Mouse (Mus musculus) inflammation-experienced regulatory T-cells, adult 6 months (primary cell): ENCODE measurements around the gene 2310022A10Rik. TPM values are rescaled to one million over a fixed set of nuclear protein-coding genes. Genes with fewer than 3 reads are reported as not detected.

Experiments used
- ATAC-seq: one replicate; pipeline ENCODE4 v1.8.0; 2017
- polyA plus RNA-seq, 3 experiments: library from polyadenylated mRNA; unstranded; fragments of 100-300 nt; shearing (Covaris generic); gene quantifications; one replicate each; pipeline ENCODE4 v1.2.1; 2017

Gene 2310022A10Rik
- polyA plus RNA-seq, 3 experiments from 2014 or later = 16.4 to 24.4 (median 21.4) TPM

DNA sequence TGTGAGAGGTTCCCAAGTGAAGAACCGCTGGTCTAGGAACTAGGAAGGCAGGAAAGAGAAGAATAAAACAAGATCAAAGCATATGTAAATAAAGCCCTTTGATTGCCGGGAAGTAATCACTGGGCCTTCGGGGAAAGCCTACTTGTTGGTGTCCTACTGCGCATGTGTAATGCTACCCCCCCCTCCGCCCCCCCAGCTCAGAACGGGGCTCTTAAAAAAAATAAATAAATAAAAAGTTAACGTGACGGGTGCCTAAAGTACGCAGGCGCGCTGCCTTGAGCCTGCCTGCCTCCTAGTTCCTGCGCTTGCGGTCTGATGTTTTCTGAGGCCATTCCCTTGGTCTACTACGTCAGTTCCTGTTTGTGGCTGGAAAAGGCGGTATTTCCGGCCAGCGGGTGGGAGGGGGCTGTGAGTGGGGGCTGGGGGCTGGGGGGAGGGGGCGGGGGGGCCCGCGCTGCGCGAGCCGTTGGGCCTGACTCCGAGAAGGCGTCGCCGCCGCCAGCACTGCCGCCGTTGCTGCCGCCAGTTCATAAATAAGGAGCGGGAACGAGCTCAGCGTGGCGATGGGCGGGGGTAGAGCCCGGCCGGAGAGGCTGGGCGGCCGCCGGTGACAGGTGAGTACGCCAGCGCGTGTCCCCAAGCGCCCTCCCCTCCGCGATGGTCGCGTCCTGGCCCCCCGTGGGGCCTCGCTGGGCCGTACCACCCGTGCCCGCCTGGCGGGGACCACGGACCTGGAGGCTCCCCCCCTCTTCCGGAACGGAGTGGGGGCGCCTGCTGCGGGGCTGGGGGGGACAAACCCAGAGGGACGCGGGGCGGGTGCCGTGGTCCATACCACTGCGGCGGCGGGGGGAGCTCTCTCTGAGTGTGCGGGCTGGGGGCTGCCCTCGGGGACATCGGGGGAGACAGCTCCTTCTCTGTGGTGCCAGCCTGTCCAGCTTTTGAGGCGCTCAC lies 38.5 kb downstream of the 2310022A10Rik start, which contains the start of gene Akt2:
Gene Akt2, plus strand, starts transcription at position 287 of the 951 bp plus-strand sequence.
- peak; percentile 83 for ATAC-seq

DNA sequence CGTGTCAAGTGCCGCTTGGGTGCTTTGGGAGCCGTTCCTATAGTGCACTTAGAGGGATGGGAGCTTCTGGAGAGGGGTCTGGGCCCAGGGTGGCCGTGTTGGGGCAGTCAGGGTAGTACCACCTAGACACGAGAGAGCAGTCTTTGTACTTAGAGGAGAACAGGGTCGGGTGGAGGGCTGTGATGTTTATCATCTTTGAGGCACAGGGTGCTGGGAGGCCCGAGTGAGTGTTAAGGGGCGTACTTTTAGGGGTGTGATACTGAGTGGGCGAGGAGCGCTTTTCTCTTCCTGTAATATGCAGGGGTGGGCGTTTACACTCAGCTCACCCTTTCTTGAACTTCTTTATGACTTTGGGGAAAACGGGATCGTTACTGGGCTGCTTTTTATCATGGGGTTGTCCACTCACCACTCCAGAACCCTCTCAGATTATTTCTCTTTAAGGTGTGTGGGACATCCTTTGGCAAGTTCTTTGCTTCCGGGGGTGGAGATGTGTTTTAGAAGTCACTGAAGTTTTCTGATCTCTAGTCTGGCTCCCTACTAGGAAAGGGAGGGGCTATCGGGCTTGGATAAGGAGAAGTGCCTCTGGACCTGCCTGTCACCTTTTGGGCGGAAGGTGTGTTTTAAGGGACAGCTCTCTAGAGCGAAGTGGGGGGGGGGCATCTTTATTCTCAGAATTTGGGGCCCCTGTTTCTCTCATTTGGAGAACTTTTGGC lies 39.3 kb downstream of the 2310022A10Rik start:
- peak; percentile 41 for ATAC-seq

DNA sequence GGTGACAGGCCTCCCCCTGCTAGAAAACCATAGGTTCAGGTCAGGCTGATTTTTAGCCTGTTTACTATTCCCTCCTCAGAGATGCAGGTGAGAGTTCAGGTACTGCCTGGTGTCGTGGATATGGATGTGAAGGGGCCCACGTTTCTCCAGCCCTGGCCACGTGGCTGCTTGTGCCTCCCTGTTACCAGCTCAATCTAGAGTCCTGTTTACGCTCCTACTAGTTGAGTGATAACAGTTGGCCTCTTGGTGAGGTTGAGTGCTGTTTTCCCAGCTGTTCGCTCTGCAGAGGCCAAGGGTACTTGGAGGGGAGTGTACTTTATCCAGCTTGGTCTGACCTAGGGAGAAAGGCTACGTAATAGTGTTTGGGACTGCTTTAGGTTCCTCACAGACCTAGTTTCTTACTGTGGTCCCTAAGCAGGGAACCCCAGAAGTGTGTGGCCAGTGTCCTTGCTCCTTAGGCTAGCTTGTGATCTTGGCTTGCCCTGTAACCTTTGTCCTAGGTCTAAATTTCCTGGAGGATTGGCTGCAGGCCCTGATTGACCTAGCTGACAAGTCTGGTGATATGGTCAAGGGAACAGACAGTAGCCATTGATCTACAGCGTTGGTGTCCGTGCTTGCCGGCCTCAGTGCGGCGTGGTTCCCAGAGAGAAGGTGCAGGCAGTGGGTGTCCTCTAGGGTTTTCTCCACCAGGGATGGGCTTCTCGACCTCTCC lies 40.1 kb downstream of the 2310022A10Rik start:
- ATAC-seq = no peak

DNA sequence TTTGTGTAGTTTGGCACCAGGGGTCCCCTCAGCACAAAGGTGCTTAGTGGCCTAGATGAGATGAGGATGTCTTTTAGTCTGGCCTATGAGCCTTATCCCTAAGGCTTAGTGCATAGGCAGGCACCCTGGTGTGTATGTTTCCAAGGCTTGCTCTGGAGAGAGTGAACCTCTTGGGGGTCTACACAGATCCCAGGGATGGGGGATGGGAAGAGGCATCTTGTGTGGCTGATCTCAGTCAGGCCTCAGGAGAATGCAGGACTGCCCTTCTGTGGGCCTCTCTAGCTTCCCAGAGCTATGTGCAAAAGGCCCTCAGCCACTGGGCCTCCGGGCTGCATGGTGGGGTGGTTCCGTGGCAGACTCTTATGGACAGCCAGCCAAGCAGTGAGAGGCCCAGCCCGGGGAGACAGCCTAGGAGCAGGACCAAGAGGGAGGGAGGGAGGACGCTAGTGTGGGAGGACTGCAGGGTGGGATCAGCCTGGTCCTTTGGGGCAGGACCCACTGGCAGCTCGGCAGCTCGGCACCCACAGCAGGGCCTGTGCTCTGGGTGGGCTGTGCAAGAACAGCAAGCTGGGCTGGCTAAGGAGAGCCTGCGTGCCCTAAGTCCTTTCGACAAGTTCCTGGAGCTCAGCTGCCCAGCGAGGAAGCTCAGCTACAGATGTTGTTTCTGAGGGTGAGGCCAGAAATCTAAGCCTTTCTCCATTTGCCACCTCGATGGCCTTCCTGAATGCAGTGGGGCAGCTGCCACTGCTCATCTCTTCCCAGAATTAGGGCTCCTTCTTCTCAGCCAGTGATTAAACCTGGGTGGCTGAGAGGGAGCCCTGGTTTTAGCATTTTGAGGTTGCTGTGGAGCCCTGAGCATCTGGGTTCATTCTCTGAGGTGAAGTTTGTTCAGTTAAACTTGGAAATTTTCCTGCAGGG lies 43.8 kb downstream of the 2310022A10Rik start:
- ATAC-seq = no peak

DNA sequence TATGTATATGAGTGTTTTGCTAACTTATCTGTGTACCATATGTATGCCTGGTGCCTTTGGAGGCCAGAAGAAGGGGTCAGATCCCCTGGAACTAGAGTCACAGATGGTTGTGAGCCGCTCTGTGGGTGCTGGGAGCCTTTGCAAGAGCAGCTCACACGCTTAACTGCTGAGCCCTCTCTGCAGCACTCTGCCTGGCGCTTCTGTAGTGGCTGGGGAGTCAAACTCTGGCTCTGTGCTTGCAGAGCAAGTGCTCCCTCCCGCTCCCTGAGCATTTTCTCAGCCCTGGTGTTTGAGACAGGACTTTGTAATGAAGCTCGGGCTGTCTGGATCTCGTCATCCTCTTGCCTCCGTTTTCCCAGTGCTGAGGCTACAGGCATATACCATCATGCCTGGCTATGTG lies 45.0 kb downstream of the 2310022A10Rik start:
- ATAC-seq = no peak

DNA sequence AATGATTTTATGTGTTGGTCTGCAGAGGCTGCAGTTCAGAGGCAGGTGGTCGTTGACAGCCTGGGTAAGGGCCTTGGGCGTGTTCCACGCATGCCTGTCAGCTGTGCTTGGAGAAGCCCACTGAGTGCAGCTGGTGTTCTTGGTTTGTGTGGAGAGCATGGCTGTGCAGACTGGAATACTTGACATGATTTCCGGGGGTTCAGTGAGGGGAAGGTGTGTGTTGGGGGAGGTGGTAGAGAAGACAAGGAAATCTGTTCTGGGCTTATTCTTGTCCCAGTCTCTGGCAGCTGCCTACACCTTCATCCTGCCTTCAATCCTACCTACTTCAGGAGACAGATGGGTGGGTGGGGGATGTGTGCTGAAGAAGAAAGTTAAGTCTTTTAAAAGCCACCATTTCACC lies 48.6 kb downstream of the 2310022A10Rik start:
- ATAC-seq = no peak

DNA sequence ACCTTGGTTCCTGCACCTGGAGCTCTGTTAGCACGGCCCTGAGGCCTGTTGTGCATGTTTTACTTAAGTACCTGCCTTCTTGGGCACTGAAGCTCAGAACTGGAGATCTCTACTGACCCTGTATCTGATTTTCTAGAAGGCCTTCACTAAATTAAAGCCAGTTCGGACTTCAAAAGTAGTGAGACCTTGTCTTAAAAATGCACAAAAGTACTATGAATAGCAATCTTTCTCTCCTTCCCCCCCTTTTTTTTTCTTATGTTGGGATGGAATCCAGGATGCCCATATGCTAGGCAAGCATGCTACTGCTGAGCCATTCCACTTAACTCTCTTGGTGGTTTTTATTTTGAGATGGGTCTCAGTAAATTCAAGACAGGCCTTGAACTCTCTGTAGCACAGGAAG lies 49.1 kb downstream of the 2310022A10Rik start:
- ATAC-seq = no peak

DNA sequence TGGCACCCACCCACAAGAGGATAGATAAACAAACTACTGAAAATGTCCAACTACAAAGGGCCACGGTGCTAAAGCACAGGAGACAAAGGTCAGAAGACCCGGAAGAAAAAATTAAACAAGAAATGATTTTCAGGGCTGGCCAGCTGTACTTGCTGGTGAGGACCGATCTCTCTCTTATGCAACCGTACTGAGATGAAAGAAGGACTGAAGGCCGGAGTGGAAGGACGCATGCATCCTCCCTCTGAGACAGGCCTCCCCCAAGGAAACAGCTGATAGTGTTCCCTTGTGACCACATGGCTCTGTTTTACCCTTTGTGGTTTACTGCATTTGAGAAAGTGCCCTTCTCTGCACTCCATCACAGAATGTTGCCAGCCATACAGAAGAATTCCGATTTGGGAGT lies 49.8 kb downstream of the 2310022A10Rik start:
- ATAC-seq = no peak

DNA sequence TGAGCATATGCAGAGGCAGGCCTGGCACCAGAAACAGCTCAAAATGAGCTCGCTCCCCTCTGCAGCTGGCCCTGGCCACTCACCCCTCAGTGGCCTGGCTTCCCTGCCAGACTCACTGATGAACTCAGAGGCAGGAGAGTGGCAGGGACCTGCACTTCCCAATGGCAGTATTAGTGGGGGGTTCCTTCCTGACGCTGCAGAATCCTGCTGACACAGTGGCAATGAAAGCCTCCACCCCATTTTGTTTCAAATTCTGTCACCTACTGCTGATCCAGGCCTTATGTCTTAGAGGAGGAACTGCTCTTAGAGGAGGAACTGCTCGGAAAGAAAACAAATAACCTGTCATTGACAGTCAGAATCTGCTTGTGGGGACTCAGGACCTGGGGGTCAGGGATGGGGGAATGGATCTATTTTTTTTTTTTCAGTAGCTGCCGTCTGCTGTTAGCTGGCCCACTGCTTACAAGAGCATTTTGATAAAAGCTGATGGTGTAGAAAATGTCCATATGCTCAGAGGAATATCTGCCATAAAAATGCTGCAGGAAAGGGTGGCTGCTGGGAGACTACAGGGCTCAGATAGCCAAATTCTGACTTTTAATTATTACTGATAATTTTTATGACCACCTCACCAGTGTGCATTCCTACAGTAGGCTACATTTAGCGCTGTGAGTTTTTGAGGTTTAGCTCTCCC lies 51.8 kb downstream of the 2310022A10Rik start:
- no peak for ATAC-seq

DNA sequence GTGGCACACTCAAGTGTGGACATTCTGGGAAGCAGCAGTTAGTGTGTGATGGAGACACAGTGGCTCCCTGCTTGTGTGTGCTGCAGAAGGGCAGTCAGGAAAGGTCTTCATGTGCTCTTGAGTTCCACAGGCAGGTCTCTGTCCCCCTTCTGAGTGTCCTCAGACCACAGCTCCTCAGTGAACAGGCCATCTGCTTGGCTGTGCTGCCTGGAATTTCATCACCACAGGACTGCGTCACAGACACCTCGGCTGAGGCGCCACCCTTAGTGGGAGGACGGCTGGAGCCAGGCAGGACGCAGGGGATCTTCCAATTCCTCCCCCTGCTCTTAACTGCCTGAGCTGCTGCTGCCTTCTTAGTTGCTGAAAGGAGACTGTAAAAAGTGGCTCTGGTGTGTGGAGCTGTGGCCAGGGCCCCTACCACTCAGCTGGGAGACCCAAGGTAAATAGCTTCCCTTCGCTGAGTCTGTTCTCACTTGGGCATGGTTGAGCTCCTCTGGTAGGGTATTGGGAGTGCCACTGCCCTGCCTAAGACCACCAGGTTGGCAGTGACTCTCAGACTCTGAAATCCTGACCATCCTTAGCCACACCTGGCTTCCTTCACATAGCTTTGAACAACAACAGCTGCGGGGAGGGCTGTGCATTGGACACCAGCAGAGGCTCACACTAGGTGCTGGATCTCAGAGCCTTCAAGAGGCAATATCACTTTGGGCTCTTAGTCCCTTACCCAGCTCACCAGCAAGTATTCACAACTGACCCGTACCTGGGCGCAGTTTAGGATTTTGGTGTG lies 52.7 kb downstream of the 2310022A10Rik start:
- ATAC-seq = no peak

DNA sequence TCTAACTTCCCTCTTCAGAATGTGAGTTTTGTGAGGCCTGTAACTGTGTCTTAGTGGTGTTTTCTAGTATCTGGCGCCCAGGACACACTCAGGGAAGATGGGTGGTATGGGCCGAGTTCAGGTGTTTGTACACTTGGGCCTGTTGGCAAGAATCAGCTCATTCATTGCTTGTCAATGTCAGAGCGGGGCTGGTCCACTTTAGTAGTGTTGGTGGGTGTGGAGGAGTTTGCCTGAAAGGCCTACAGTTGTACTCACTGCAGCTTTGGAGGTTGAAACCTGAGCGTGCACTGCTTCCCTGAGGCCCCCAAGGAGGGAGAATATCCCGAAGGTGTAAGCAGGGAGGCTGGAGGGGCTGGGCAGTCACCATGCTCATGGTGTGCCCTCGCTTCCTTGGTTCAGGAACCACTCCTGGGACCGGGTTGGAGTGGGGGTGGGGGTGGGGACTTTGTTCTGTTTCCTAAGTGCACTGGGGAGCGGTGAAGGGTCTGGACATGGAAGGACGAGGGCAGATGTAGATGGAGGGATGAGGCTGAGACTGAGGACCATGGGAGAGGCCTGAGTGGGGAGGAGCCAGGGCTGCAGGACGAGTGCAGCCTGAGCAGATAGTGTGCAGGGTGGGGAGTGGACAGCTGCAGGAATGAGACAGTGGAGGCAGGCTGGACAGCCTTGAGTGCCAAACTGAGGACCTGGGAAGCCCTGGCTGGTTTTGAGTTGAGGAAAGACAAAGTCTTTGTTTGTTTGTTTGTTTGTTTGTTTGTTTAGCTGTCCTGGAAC lies 53.6 kb downstream of the 2310022A10Rik start:
- no peak for ATAC-seq

DNA sequence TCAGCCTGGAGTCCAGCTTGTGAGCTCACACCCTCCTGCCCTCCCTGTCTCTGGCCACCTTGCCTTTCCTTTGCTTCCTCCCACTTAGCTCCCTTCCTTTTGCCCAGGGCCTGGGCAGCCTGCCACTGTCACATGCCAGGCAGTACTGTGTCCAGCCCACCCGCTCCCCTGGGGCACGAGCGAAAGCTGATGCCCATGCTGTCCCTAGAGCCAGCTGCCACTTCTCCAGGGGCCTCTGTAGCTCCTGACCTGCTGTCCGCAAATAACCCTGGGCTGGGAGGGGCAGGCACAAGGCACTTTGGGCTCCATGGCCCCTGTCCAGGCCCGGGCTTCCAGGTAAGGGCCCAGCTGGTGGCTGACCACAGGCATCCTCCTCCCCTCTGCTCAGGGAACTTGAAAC lies 54.5 kb downstream of the 2310022A10Rik start:
- ATAC-seq = no peak

DNA sequence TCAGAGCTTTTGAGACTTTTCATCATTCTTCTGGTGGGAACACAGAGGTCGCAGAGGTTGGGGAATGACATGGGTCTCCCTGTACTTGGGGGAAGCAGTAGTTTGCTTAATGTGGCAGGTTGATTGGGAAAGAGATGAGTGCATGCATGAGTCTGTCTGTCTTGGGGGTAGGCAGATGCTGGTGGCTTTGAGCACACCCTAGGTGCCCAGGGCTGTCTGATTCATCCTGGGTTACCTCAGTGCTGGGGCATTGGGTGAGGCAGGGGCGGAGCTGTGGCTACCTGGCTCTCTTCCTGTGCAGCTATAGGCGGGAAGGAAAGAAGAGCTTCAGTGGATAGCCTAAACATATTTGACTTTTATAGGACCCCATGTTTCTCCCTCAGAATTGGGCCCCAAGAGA lies 55.1 kb downstream of the 2310022A10Rik start:
- ATAC-seq = no peak

DNA sequence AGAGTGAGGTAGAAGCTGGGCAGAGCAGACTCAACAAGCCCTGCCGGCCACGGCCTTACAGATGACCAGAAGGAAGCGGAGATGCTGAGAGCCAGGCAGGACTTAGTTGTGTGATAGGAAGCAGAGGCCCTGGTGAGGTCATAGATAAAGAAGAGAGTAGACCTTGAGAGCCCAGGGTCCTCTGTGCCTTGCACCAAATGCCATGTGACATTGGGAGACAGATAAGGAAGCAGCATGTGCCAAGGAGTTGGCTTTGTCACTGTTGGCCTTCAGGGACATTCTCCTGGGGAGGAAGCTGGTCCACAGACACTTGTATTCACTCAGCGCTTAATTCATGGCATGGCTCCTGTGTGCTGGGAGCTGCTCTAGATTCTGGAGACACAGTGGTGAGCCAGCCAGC lies 56.3 kb downstream of the 2310022A10Rik start:
- ATAC-seq = no peak

DNA sequence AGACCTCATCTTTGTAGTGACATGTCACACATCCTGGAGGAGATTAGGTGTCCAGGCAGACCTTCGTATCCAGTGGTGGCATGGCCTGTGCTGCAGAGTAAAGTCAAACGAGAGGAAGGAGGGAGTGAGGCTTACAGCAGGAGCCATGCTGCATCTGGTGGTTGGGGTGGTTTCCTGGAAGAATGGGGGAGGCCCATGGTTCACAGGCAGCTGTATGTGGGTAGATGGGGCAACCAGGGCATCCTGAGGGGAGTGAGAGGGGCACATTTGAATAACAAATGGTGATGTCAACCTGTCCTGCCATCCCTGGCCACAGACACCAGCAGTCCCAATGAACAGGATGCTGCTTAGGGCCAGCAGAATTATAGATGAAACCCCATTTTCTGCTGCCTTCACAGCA lies 56.7 kb downstream of the 2310022A10Rik start:
- no peak for ATAC-seq

DNA sequence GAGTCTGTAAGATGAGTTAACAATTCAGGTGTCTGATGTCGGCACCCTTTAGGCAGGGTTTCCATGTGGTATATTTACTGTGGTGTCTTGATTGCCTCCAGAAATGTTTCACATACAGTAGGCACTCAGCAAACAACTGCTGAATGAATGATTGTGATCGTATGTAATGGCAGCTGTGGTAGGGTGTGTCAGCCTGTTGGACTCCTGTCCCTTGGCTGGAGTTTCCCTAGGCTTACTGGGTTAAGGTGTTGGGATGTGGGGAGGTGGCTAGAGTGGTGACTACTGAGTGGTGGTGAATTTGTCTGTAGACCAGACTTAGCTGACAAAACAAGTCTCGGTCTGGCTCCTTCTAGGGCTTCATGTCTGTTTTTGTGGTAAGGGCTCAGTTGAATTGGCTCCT lies 57.3 kb downstream of the 2310022A10Rik start:
- no peak for ATAC-seq

DNA sequence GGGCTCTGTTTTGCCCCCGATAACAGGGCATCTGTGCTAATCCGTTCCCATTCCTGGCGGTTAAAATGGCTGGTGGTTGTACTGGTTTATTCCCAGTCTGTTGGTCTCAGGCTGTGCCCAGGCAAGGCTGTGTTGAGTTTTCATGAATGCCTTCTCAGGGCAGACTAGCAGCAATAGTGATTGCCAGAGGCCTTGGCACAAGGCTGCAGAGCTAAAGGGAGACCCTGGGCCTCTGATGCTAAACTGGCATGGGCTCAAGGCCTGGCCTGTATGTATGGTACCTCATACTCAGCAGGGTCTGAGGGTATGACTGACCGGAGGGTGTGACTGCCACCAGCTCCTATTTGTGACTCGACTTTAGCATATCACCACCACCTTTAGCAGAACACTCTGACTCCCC lies 57.8 kb downstream of the 2310022A10Rik start:
- ATAC-seq = no peak

DNA sequence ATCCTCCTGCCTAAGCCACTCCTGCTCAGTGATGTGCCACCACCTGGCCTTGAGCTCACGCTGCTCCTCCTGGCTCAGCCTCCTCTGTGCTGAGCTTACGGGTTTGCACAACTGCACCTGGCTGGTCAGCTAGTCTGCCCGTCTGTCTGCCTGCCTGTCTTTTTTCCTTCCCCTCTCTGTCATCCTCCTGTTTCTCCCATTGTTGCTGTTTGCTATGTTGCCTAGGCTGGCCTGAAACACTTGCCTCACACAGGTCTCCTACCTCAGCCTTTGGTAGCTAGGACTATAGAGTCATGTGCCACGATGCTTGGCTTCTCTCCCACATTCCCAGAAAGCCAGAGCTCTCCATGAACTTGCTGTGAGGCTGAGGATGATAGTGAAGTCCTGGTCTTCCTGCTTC lies 59.9 kb downstream of the 2310022A10Rik start:
- ATAC-seq = no peak

DNA sequence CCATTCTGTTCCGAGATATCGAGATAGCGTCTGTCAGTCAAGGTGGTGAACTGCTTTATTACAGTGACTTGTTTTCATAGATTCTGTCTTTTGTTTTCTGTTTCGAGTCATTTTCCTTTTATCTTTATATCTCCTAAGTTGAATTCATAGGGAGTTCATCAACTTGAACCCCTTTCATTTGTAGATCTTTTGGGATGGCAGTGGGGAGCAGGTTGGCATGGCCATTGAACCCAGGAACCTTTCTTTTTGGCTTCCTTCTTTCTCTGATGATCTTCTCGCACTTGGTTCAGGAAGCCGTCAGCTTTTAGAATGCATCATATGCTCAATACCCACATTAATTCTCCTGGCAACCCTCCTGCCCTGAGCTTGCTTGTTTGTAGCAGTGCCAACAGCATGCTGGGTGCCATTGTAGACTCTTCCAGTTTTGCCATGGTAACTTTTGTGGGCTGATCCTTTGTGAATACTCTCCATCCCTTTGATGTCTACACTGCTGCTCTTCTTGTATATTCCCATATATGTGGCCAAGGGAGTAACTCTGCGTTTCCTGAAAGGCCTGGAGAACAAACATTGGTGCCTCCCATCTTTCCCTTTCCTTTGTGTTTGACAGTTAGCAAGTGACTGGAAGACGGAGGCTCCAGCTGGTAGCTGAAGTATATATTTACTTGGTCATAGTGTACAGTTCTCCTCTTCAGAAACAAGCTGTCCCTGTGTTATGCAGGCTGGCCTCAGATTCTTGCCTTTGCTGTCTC lies 60.9 kb downstream of the 2310022A10Rik start:
- ATAC-seq = no peak
